Mouse (Mus musculus) embryonic stem cell, embryonic (primary cell): ENCODE measurements at regions not wholly inside any gene's neighbourhood (a gene's known extent, or its start where the extent isn't known, plus 50 kb on each side); places are given as distances from the start of the nearest gene placed in this dataset.

Experiments used
- CTCF ChIA-PET, 4 experiments: fragments of 300-600 bp in 2 of 4; fragments of 350-600 bp in 2 of 4; sonication (Branson Sonifier 250); formaldehyde crosslinking; loops; one replicate each; lab custom pipeline; 2022; ENCODE audit warnings: inconsistent platforms in 2 of 4; lab: Charles Lee
- POLR2A ChIA-PET, 4 experiments: fragments of 300-600 bp in 2 of 4; fragments of 350-600 bp in 2 of 4; sonication (Branson Sonifier 250); formaldehyde crosslinking; loops; one replicate each; lab custom pipeline; 2022; ENCODE audit warnings: antibody characterized with exemption in 4 of 4, inconsistent platforms in 1 of 4; lab: Charles Lee

GRCm38 (mm10) chr3:119653007-119653565 is 131.2 kb downstream of the Ptbp2 start:
- CTCF ChIA-PET = no interaction called here
- POLR2A ChIA-PET = no interaction called here

- ChIA-PET CTCF (interaction anchor here in 1 of 4 experiments (0.5 kb wide), 1 partner anchor 39 kb away, joined by 3 read pairs; no protein-coding TSS in a partner anchor), POLR2A (no interaction called here)
These were observed 145.6 kb downstream of the Ptbp2 start for GRCm38 (mm10) chr3:119638633-119639032.

- ChIA-PET CTCF (no interaction called here), POLR2A (no interaction called here)
These were observed 148.6 kb downstream of the Ptbp2 start for GRCm38 (mm10) chr3:119635641-119636040.

- ChIA-PET CTCF (no interaction called here), POLR2A (interaction anchor here in 1 of 4 experiments (1.2 kb wide), 1 partner anchor 28 kb away, joined by 3 read pairs; no protein-coding TSS in a partner anchor)
These were observed 150.8 kb downstream of the Ptbp2 start for GRCm38 (mm10) chr3:119633516-119633915.

- ChIA-PET CTCF (no interaction called here), POLR2A (interaction anchor here in 1 of 4 experiments (0.9 kb wide), 1 partner anchor 28 kb away, joined by 3 read pairs; no protein-coding TSS in a partner anchor)
These were observed 178.2 kb downstream of the Ptbp2 start for GRCm38 (mm10) chr3:119606116-119606515.

- ChIA-PET CTCF (no interaction called here), POLR2A (interaction anchor here in 1 of 4 experiments (0.7 kb wide), 1 partner anchor 258 kb away, joined by 3 read pairs; no protein-coding TSS in a partner anchor)
These were observed 195.3 kb downstream of the Ptbp2 start for GRCm38 (mm10) chr3:119588872-119589416.

- POLR2A ChIA-PET = no interaction called here
- CTCF ChIA-PET = no interaction called here
These were observed 196.3 kb downstream of the Ptbp2 start for GRCm38 (mm10) chr3:119587971-119588370.

GRCm38 (mm10) chr3:119575516-119575915 is 208.8 kb downstream of the Ptbp2 start:
- POLR2A ChIA-PET = no interaction called here
- CTCF ChIA-PET = no interaction called here

GRCm38 (mm10) chr3:119537884-119538283 is 246.4 kb downstream of the Ptbp2 start:
- POLR2A ChIA-PET = no interaction called here
- CTCF ChIA-PET = interaction anchor here in 1 of 4 experiments (1.2 kb wide), 1 partner anchor 655 kb away, joined by 3 read pairs; no protein-coding TSS in a partner anchor

- ChIA-PET POLR2A (no interaction called here), CTCF (no interaction called here)
These were observed 259.6 kb downstream of the Ptbp2 start for GRCm38 (mm10) chr3:119524510-119525123.

- CTCF ChIA-PET = no interaction called here
- POLR2A ChIA-PET = no interaction called here
These were observed 271.7 kb downstream of the Ptbp2 start for GRCm38 (mm10) chr3:119512596-119512995.

GRCm38 (mm10) chr3:119509132-119509531 is 275.1 kb downstream of the Ptbp2 start:
- CTCF ChIA-PET = interaction anchor here in 1 of 4 experiments (0.8 kb wide), 1 partner anchor 20 kb away, joined by 4 read pairs; no protein-coding TSS in a partner anchor
- POLR2A ChIA-PET = interaction anchor here in 1 of 4 experiments (0.6 kb wide), 1 partner anchor 395 kb away, joined by 3 read pairs; no protein-coding TSS in a partner anchor

- POLR2A ChIA-PET = no interaction called here
- CTCF ChIA-PET = no interaction called here
These were observed 280.7 kb downstream of the Ptbp2 start for GRCm38 (mm10) chr3:119503471-119503972.

- ChIA-PET POLR2A (no interaction called here), CTCF (no interaction called here)
These were observed 285.6 kb downstream of the Ptbp2 start for GRCm38 (mm10) chr3:119498711-119499110.

GRCm38 (mm10) chr3:119497880-119498279 is 286.4 kb downstream of the Ptbp2 start:
- POLR2A ChIA-PET = no interaction called here
- CTCF ChIA-PET = no interaction called here

- ChIA-PET CTCF (no interaction called here), POLR2A (no interaction called here)
These were observed 289.7 kb downstream of the Ptbp2 start for GRCm38 (mm10) chr3:119494580-119494979.

GRCm38 (mm10) chr3:119492627-119493026 is 291.6 kb downstream of the Ptbp2 start:
- POLR2A ChIA-PET = no interaction called here
- CTCF ChIA-PET = no interaction called here

GRCm38 (mm10) chr3:119489336-119489735 is 294.9 kb downstream of the Ptbp2 start:
- CTCF ChIA-PET = interaction anchor here in 1 of 4 experiments (0.6 kb wide), 1 partner anchor 359 kb away, joined by 4 read pairs; no protein-coding TSS in a partner anchor
- POLR2A ChIA-PET = no interaction called here
